Mouse (Mus musculus) adrenal gland, adult 8-10 months (tissue): Measurements from ENCODE around the gene Dmd. TPM values are rescaled to one million over a fixed set of nuclear protein-coding genes. Genes with fewer than 3 reads are reported as not detected.
"Not testable (repeated sequence)": the region's sequence is repeated elsewhere in the genome, so short reads cannot be mapped to it uniquely, and the experiment has no call there.

Source experiments
- DNase-seq: peaks from one replicate; pipeline ENCODE4 v3.0.0; 2022
- total RNA-seq, 4 experiments: library from RNA; stranded (reverse); gene quantifications; 2 replicates each; pipeline ENCODE4 v1.2.4; 2022

Dmd gene
- total RNA-seq = 10 to 100 TPM; 45.4 to 99.0 (median 57.7) TPM

DNA sequence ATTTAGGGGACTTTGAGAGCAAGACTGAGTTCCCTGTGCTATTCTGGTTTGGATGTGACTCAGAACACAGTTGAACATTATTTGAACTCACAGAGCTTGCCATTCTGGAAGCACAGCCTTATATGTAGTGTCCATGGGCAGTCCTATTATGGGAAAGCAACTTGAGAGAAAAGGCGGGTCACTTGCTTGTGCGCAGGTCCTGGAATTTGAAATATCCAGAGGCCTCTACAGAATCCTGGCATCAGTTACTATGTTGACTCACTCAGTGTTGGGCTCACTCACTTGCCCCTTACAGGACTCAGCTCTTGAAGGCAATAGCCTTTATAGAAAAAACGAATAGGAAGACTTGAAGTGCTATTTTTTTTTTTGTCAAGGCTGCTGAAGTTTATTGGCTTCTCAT, at the start of gene Dmd:
Gene Dmd (plus strand): TSS at position 241 of the 400 bp plus-strand sequence.
- no peak for DNase-seq

- DNase-seq = no peak
Measured at GRCm38 (mm10) chrX:82901515-82901914, 47.2 kb upstream of the Dmd start.

DNA sequence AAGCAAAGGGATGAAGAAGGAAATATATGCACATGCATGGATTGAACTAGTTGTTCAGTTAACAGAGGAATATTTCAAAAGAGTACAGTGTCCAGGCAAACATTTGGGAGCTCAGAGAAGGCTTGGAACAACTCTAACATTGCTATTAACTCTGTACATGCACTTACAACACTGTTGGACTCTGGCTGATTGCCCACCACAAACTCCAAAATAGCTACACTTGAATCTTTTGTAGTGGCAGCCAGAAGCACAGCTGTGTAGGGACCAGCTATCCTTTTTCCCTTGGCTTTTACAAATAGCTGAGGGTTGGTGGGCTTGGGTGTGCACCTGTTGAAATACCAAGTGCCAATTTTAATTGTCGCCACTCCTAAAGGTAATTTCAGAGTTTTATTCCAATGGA, 39.0 kb downstream of the Dmd start:
- DNase-seq = no peak

DNA sequence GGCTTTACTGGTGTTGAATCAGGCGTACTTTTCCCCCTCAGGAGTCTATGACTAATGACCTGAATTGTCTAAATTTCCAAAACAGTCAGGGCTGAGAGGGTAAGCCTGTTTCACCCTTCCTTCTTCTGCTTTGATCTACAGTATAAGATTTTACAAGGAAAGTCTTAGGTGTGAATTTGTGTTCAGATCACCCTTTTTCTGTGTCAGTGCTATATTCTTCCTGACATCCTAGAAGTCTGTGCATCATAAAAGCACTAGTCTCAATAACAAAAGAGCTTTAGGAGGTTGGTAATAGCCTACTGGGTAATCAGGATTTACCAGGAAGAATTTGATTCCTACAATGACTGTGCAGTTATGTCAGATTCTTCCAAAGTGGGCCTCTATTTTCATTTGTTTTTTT, 101.5 kb downstream of the Dmd start:
- no peak for DNase-seq

DNA sequence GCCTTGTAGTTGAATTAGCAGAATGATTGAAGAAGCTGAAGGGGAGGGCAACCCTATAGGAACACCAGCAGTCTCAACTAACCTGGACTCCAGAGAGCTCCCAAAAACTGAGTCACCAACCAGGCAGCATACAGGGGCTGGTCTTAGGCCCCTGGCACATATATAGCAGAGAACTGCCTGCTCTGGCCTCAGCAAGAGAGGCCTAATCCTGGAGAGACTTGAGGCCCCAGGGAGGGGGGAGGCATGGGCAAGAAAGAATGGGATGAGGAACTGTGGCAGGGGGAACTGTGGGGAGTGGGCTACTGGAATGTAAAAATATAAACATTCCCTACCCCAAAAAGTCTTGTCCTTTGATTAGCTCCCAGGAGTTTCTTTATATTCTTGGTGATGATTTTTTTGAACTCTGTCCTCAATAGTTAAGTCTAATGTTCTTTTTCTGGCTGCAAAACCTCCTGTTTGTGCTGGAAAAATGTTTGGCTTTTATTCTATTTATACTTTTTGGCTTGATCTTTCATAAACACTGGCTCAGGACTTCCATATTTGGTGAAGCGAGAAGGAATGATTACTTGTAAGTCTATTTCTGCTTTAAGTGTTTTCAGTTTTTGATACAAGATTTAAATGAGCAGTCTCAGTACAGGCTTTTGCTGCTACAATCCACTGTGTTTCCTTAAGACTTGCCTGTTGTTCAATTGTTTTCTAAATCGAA, 167.7 kb downstream of the Dmd start:
- no peak for DNase-seq

DNA sequence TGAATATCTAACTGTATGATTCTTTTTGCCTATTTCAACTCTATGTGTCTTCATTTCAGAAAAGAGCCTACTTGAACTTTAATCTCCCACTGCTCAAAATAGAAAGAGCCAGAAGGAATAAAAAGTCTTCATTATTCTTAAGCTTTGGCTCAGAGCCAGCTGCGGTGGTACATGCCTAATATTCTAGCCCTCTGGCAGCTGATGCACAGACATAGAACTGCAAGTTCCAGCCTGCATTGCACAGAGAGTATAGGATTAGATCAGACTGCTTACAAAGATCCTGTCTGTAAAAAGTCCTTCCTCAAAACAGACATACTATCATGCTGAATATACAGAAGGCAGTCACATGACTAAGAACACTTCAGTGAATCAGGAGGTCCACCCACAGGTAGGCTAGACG, 168.5 kb downstream of the Dmd start:
- DNase-seq = no peak

DNA sequence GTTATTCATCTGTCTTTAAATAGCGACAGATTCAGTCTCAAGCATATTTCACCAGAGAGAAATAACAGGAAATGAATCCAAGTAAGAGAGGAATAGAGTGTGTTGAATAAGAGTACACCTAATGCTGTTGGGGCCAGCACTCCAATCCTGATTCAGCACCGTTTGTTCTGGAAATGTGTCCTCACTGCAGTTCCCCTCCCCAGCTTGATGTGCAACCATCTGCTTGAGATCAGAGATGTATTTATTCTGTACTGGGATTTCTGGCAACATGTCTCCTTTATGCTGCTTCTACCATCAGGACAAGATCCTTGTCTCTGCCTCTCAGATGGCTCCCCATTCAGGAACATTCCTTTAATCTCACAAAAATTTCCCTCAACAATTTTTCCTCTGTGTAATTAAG, 271.9 kb downstream of the Dmd start:
- DNase-seq = no peak

- DNase-seq = no peak
Measured at GRCm38 (mm10) chrX:83221050-83221449, 272.4 kb downstream of the Dmd start.

DNA sequence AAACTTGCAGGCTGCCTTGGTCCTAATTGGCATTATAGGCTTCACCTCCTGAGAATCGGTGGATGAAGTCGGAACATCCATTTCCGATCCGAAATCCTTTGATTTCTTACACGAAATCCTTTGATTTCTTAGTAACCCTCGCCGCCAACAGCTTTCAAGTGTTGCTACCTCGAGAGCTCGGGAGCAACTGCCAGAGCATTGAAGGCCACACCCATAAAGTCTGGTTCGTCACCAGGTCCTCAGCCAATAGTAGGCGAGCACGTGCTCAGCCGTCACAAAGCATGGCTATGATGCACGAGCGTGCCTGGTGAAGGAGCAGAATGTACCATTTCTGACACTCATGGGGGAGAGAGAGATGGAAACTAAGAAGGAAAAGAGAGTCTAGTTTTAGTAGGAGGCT, 538.9 kb downstream of the Dmd start, which contains the start of gene Tsga8:
Gene Tsga8 (minus strand): TSS at position 327 of the 400 bp plus-strand sequence.
- DNase-seq = no peak

- DNase-seq = no peak
Measured at GRCm38 (mm10) chrX:83674998-83675397, 726.3 kb downstream of the Dmd start.

DNA sequence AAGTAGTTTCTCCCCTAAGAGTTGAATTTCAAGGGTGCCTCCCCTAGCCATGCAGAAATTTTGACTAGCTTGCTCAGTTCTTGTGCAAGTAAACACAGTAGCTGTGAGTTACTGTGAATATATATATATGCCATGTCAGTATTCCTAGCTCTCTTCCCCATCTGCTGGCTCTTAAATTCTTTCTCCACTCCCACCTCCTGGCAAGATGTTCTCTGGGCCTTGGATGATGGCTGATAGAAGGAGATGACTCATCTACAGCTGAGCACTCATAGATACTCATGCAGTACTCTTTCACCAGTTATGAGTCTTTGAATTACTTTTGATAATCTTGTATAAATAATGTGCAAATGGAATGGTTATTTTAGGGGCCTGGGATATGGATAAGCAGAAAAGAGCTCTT, 737.9 kb downstream of the Dmd start:
- DNase-seq = no peak

DNA sequence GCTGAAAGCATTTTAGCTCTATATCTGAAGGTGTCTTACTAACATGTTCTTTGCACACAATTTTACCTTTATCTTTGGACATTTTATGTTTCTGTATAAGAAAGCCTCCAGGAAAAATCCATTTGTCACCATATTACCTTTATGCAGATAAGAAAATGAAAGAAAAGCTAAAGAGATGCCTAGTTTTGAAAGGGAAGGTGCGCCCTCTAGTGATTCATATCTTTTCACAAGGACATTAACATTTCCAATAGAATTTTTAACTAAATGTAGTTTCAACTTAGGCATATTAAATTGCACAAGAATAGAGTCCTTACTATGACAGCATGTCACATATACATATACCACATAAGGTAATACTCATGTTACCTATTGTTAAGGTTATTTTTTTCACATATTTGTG, 791.9 kb downstream of the Dmd start:
- no peak for DNase-seq

DNA sequence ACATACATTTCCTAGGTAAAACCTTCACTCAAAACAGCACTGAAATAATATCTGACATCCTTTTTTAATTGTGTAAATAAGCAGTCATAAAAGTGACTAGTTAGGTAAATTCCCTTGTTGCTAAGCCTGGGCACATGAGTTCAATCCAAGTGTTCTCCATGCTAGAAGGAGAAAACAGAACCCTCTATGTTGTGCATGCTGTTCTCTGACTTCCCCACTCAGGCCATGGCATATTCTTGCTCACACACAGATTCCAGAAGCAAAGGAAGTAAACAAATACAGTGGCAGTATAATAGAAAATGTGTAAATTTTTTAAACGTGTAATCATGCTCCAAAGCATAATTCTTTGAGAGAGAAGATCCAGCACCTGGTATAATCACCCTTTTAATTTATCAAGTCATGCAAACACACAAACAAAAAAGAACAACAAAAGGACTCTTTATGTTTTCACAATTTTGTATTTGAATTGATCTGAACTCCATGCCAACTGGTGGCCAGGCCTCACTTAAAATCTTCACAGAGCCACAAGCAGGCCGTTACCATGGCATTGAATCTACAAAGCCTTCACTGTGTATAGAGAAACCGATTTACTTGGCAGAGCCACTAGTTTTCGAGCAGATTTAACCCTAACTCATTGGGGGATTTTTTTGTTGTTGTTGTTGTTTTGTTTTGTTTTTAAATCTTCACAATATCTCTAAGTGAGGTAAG, 797.8 kb downstream of the Dmd start:
- DNase-seq = no peak

DNA sequence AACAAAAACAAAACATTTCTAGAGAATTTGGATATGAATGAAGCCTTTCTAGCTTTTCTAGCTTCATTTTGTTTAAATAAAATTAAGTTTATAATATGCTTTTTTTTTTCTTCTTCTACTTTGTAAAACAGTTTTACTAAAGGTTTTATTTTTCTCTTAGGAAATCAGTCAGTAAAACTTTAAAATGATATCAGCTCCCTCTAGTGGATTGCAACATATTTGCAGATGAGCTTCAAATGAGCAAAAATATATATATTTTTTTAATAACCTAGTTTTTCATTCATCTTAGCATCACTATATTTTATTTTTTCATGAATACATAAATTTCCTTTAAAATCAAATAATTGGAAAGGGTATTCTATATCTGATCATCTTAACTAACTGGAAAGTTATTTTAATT, 838.7 kb downstream of the Dmd start:
- no peak for DNase-seq

- not testable (repeated sequence) for DNase-seq
Measured at GRCm38 (mm10) chrX:83867469-83867868, 918.8 kb downstream of the Dmd start.

DNA sequence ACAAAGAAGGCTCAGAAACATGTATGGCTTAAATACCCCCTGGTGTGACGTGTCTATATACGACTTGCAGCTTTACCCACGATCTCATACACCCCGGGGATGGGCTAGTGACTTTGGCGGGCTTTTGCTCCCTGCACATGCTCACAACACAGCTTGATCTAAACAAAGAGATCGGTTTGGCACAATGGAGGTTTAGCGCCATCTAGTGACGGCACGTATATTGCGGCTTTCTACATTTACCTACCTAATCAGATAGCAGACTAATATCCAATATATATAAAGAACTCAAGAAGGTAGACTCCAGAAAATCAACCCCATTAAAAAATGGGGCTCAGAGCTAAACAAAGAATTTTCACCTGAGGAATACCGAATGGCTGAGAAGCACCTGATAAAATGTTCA, 926.7 kb downstream of the Dmd start:
- not testable (repeated sequence) for DNase-seq

DNA sequence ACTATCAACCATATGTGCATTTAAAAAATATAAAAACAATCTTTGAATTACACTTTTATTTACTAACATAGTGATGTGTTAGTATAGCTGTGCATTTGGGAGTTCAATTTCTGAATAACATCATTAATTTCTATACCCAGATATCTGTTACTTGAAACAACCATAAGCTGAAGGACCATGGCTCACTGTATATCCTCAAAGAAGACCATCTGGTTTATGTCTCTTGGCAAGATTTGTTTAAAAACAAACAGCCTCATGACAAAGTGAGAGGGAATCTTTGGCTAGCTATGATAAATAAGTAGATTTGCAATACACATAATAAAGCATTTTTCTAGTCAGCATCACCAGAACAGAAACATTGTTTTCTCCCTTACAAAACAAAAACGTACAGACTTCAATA, 1027.2 kb downstream of the Dmd start:
- DNase-seq = no peak

GRCm38 (mm10) chrX:84001294-84001693, 1052.6 kb downstream of the Dmd start:
- DNase-seq = peak; percentile 2

GRCm38 (mm10) chrX:84062431-84062830, 1113.8 kb downstream of the Dmd start:
- DNase-seq = not testable (repeated sequence)

DNA sequence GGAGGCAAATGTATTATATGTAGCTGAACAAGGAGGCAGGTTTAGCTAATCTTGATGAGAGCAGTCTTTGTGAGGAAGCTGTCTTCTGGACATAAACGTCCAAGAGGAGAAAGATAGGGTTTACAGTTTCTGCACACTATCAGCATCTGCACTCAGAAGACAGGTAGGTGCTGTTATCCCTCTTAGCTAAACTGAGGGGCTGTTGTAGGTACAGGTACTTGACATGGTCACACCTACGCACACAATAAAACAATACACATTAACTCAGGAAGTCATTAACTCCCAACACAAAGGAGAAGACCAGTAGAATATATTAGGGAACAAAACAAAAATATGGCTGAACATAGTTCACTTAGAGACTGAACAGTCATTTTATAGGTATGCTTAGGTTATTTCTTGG, 1217.2 kb downstream of the Dmd start:
- DNase-seq = no peak

GRCm38 (mm10) chrX:84241297-84241859, 1292.7 kb downstream of the Dmd start:
- no peak for DNase-seq

GRCm38 (mm10) chrX:84330593-84330992, 1381.9 kb downstream of the Dmd start:
- no peak for DNase-seq

GRCm38 (mm10) chrX:84332177-84332576, 1383.5 kb downstream of the Dmd start:
- DNase-seq = no peak

GRCm38 (mm10) chrX:84364981-84365380, 1416.3 kb downstream of the Dmd start:
- DNase-seq = no peak
